Mouse (Mus musculus) left cerebral cortex, adult 2 months (tissue): ENCODE measurements around the gene Gm17334. TPM values are rescaled to one million over a fixed set of nuclear protein-coding genes. Genes with fewer than 3 reads are reported as not detected.

Source experiments
- DNase-seq, 2 experiments: peaks; one replicate each; pipeline ENCODE4 v3.0.0; 2021 to 2022; ENCODE audit warnings: low spot score in 2 of 2, mixed read lengths in 1 of 2; ENCODE audit errors: extremely low spot score in 1 of 2
- H3K27ac ChIP-seq: fragments of 200-600 bp; 2 replicates; pipeline ENCODE4 v1.8.1; 2022
- H3K4me3 ChIP-seq: fragments of 200-600 bp; 2 replicates; pipeline ENCODE4 v1.8.1; 2022
- CTCF ChIP-seq: fragments of 200-600 bp; IDR thresholded peaks from 2 replicates; pipeline ENCODE4 v1.8.1; 2022; ENCODE audit warnings: antibody characterized with exemption, mild to moderate bottlenecking, moderate library complexity
- intact Hi-C: fragments of 180-260 bp; cut with DNase I; formaldehyde crosslinking; loops from one replicate; pipeline ENCODE4 v1.15.1; 2025
- long read RNA-seq, 2 experiments: library from polyadenylated mRNA; stranded (forward); transcript quantifications; one replicate each; pipeline ENCODE4 v2.0.0; 2021; ENCODE audit warnings: borderline mapping rate in 2 of 2
- total RNA-seq, 2 experiments: library from RNA; stranded (reverse); gene quantifications; 2 replicates each; pipeline ENCODE4 v1.2.3; 2021

Gm17334 gene
- 1 to 10 TPM in 1 of 2 experiments, under 1 TPM in 1; 0.52 to 1.1 TPM for total RNA-seq
- long read RNA-seq, experiment 1, result 0 reads
- long read RNA-seq, experiment 2, result 0 reads

- intact Hi-C loops, result no loop called here
- TF ChIP-seq CTCF, result no peak
- Histone ChIP-seq H3K27ac (no peak within 1 kb of the TSS), H3K4me3 (no peak within 1 kb of the TSS)
- no peak for DNase-seq
Observed at GRCm38 (mm10) chr11:53773087-53773486, at the start of gene Gm17334. Gene Gm17334 (minus strand): TSS chr11:53773187.

DNA sequence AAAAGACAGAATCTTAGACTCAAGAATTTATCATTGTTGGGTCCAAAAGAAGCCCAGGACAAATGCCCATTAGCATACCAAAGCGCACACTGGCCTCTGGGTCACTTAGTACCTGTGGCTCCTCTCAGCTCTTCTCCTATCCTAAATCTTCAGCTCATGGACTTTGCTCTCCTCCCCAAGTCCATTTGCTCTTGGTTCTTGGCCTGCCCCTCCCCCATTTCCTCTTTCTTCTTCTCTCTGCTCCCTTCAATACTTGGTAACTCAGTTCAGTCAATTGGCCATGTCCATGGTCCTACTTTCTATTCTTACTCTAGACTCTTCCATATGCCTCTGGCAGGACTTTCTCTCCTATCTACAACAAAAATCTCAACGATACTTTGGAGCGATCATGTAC, 49.0 kb upstream of the Gm17334 start:
- intact Hi-C loops, result no loop called here
- TF ChIP-seq CTCF, result no peak
- no peak for DNase-seq
- H3K27ac ChIP-seq, result no peak overlapping the region
- H3K4me3 ChIP-seq, result no peak overlapping the region

GRCm38 (mm10) chr11:53821230-53821944, 48.4 kb upstream of the Gm17334 start:
- intact Hi-C loops, result no loop called here
- Histone ChIP-seq H3K4me3 (no peak overlapping the region), H3K27ac (no peak overlapping the region)
- no peak for DNase-seq
- no peak for TF ChIP-seq CTCF

DNA sequence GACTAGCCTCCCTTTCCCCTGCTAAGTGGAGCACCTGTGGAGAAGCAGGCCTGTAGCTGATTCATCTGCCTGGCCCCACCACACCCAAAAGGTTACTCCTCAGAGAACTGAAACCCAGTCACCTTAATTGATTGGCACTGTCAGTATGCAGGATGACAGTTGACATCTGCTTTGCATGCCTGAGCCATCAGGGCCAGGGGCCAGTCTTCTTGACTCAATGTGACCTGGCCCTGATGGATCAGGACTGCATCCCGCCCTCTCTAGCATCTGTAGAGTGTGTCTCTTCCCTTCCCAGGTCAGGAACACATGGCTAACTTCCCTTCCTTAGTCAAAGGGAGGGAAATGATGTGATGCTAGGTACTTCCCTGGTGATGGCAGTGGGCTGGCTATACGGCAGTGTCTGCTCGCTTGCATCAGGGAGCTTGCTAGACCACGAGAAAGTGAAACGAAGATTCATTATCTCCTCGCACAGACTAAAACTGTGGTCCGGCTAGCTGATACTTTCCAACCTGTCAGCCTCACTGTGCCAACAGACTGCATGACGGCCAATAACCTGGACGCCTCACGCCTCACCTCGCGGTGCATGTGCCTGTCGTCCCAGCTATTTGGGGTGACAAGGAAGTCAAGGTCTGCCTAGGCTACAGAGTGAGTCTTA, 47.7 kb upstream of the Gm17334 start:
- no peak overlapping the region for H3K27ac ChIP-seq
- DNase-seq, result no peak
- no peak overlapping the region for H3K4me3 ChIP-seq
- TF ChIP-seq CTCF, result no peak
- intact Hi-C loops, result no loop called here

- Histone ChIP-seq H3K4me3 (no peak overlapping the region), H3K27ac (no peak overlapping the region)
- DNase-seq, result no peak
- intact Hi-C loops, result no loop called here
- TF ChIP-seq CTCF, result no peak
Observed at GRCm38 (mm10) chr11:53819511-53819910, 46.5 kb upstream of the Gm17334 start.

DNA sequence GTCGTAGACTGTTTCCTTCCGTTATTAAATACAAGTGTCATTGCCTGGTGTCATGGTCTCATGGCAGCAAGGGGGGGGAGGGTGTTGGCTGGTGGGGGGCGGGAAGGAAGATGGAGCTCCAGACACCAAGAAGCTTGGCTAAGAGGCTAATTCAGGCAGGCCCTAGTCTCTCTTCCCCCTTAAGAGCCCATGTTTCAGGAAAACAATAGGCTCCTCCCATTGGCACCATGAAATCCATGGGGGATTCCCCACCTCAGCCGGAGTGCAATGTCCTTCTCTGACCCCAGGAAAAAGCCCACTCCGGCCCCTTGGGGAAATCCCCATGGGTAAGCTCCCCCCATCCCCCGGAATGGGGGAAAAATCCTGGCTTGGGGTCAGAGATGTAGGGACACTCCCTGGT, 45.8 kb upstream of the Gm17334 start:
- Histone ChIP-seq H3K27ac (no peak overlapping the region), H3K4me3 (no peak overlapping the region)
- no peak for TF ChIP-seq CTCF
- intact Hi-C loops, result no loop called here
- no peak for DNase-seq

DNA sequence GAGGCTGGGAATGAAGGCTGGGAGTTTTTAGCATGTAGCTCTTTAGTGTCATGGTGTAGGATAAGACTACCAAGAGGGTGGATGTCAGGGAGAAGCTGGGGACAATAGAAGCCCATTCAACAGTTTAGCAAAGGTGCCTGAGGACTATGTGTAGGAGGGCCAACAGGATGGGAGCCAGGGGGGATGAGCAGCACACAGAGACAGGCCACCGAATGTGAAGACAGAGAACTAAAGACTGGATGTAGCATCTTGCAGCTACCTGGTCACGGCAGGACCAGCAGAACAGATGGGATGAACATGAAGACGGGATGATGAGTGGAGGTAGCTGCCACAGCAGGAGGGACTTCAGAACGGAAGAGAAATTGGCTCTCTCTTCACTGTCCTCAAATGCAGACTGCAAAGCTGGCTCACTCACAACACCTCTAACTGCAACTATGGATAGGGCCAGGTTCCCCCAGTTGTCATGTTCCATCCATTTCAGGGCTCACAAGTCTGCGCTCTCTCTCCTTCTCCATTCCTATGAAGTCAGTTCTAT, 43.9 kb upstream of the Gm17334 start:
- H3K27ac ChIP-seq, result no peak overlapping the region
- H3K4me3 ChIP-seq, result no peak overlapping the region
- intact Hi-C loops, result no loop called here
- DNase-seq, result no peak
- no peak for TF ChIP-seq CTCF

GRCm38 (mm10) chr11:53814810-53815209, 41.8 kb upstream of the Gm17334 start:
- Histone ChIP-seq H3K4me3 (no peak overlapping the region), H3K27ac (no peak overlapping the region)
- intact Hi-C loops, result no loop called here
- no peak for DNase-seq
- TF ChIP-seq CTCF, result no peak

DNA sequence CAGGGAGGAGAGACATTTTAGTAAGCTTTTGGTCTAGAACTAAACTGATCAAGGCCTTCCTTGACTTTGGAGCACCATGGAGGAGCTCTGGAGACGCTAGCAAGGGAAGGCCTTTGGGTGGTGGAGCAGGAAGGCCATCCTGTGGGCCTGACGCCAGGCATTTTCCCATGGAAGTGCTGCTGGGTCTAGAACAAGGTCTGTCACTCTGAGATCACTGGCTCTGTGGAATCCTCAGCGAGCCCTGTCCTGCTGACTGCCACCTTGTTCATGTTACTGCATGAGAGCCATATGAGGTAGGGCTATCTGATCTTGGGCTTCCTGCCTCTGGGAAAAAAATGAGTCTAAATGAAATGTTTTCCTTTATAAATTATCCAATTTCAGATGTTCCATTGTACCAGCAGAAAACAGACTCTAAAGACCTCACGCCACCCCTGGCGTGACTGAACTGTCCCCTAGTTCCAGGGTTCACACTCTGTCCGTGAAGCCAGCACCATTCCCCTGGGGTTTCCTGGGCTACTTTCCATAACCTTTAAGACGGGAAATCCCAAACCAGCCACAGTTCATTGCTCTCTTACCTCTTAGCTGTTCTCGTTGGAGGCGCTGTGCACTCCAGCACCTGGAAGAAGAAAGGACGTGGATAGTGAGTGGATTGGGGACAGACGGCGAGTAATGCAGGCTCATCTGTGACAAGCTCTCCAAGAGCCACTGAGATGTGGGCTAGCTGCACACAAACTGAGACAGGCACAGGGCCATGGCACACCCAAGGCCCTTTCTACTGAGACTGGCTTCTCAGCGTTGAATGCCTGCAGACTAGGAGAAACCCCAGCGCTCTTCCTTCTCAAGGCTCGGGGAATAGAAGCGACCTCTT, 40.2 kb upstream of the Gm17334 start:
- intact Hi-C loops, result no loop called here
- H3K4me3 ChIP-seq, result no peak overlapping the region
- TF ChIP-seq CTCF, result no peak

DNA sequence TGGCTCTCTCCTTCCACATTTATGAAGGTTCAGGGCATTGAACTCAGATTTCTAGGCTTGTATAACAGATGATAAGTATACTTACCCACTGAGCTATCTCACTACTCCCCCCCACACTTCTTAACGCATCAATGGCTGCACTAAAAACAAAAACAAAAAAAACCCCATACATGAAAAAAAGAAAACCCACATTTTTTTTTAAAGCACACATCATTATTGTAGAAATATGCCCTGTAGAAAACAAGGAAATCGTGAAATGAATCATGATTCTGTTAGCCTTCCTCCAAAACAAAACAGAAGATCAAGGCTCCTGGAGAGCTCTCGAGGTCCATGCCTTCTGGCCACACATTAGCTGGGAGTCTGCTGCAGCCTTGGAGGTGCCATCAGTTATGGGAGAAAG, 38.3 kb upstream of the Gm17334 start:
- no peak overlapping the region for H3K27ac ChIP-seq
- no peak for TF ChIP-seq CTCF
- H3K4me3 ChIP-seq, result no peak overlapping the region
- no peak for DNase-seq
- intact Hi-C loops, result no loop called here

More for the DNA sequence above, 40.2 kb upstream of the Gm17334 start:
- no peak for DNase-seq
- H3K27ac ChIP-seq, result no peak overlapping the region

GRCm38 (mm10) chr11:53810749-53811148, 37.8 kb upstream of the Gm17334 start:
- intact Hi-C loops, result no loop called here
- no peak overlapping the region for H3K4me3 ChIP-seq
- TF ChIP-seq CTCF, result no peak
- no peak overlapping the region for H3K27ac ChIP-seq
- DNase-seq, result no peak

- Histone ChIP-seq H3K4me3 (no peak overlapping the region), H3K27ac (no peak overlapping the region)
- intact Hi-C loops, result no loop called here
- no peak for DNase-seq
- no peak for TF ChIP-seq CTCF
Observed at GRCm38 (mm10) chr11:53810156-53810555, 37.2 kb upstream of the Gm17334 start.
